Mouse (Mus musculus) urinary bladder, adult 2 months (tissue): ENCODE data around the gene Neurod2. TPM values are rescaled to one million over a fixed set of nuclear protein-coding genes. Genes with fewer than 3 reads are reported as not detected.

ENCODE experiments used
- DNase-seq: peaks from one replicate; pipeline ENCODE4 v3.0.0; 2022; ENCODE audit warnings: low spot score
- polyA plus RNA-seq: library from polyadenylated mRNA; depleted of rRNA; stranded (reverse); fragments of >200 nt; gene quantifications from 2 replicates; pipeline ENCODE4 v1.2.3, GENCODE M21; 2012; rRNA removed

Neurod2 gene
- polyA plus RNA-seq, 1 experiment: not detected

- DNase-seq: no peak
Measured at GRCm38 (mm10) chr11:98317479-98317878, 12.0 kb downstream of the Neurod2 start.

GRCm38 (mm10) chr11:98313790-98314323, 15.6 kb downstream of the Neurod2 start:
- DNase-seq: no peak

GRCm38 (mm10) chr11:98298484-98299205, 30.8 kb downstream of the Neurod2 start:
- no peak for DNase-seq

GRCm38 (mm10) chr11:98297778-98298177, 31.7 kb downstream of the Neurod2 start:
- no peak for DNase-seq

- no peak for DNase-seq
Measured at GRCm38 (mm10) chr11:98296916-98297315, 32.5 kb downstream of the Neurod2 start.

- no peak for DNase-seq
Measured at GRCm38 (mm10) chr11:98296277-98296676, 33.2 kb downstream of the Neurod2 start.

GRCm38 (mm10) chr11:98295013-98295585, 34.3 kb downstream of the Neurod2 start:
- DNase-seq: no peak

GRCm38 (mm10) chr11:98294188-98295012, 35.0 kb downstream of the Neurod2 start:
- peak; percentile 33 for DNase-seq

- no peak for DNase-seq
Measured at GRCm38 (mm10) chr11:98293070-98293469, 36.4 kb downstream of the Neurod2 start.

- DNase-seq: no peak
Measured at GRCm38 (mm10) chr11:98290906-98291305, 38.5 kb downstream of the Neurod2 start.

GRCm38 (mm10) chr11:98289873-98290272, 39.6 kb downstream of the Neurod2 start:
- DNase-seq: no peak

GRCm38 (mm10) chr11:98287961-98288360, 41.5 kb downstream of the Neurod2 start:
- no peak for DNase-seq

- DNase-seq: no peak
Measured at GRCm38 (mm10) chr11:98287531-98287930, 41.9 kb downstream of the Neurod2 start.

- DNase-seq: no peak
Measured at GRCm38 (mm10) chr11:98285368-98285767, 44.1 kb downstream of the Neurod2 start.

GRCm38 (mm10) chr11:98284230-98284629, 45.2 kb downstream of the Neurod2 start:
- DNase-seq: no peak

GRCm38 (mm10) chr11:98283740-98284139, 45.7 kb downstream of the Neurod2 start:
- no peak for DNase-seq

Other genes with a start within 250 kb of the Neurod2 start
- gene Fbxl20, start 179.2 kb downstream of the Neurod2 start, polyA plus RNA-seq: 19.9 and 22.0 TPM in 2 replicates
- 20.7 and 21.2 TPM in 2 replicates for gene Med1, start 136.4 kb downstream of the Neurod2 start, polyA plus RNA-seq
- 20.5 and 21.1 TPM in 2 replicates for gene Cdk12, start 126.6 kb downstream of the Neurod2 start, polyA plus RNA-seq
- gene Ppp1r1b, start 18.8 kb upstream of the Neurod2 start, polyA plus RNA-seq: 0.07 and 0.15 TPM in 2 replicates
- 34.8 and 45.8 TPM in 2 replicates for gene Stard3, start 28.7 kb upstream of the Neurod2 start, polyA plus RNA-seq
- gene Tcap, start 54.2 kb upstream of the Neurod2 start, polyA plus RNA-seq: 7.0 and 9.0 TPM in 2 replicates
- 0.10 TPM in 1 of 2 replicates, not detected in the other for gene Pnmt, start 56.8 kb upstream of the Neurod2 start, polyA plus RNA-seq
- 10.5 and 12.7 TPM in 2 replicates for gene Pgap3, start 70.8 kb upstream of the Neurod2 start, polyA plus RNA-seq
- gene Erbb2, start 82.8 kb upstream of the Neurod2 start, polyA plus RNA-seq: 29.2 and 29.5 TPM in 2 replicates
- gene Mien1, start 109.3 kb upstream of the Neurod2 start, polyA plus RNA-seq: 105 and 127 TPM in 2 replicates
- 41.1 and 52.0 TPM in 2 replicates for gene Grb7, start 116.7 kb upstream of the Neurod2 start, polyA plus RNA-seq
- gene Ikzf3, start 216.4 kb upstream of the Neurod2 start, polyA plus RNA-seq: 8.6 and 10.1 TPM in 2 replicates
- 1.4 and 2.5 TPM in 2 replicates for gene Zpbp2, start 221.4 kb upstream of the Neurod2 start, polyA plus RNA-seq